Mouse (Mus musculus) mature B cell (primary cell): Measurements from ENCODE around the gene Degs2.

ENCODE experiments used
- in situ Hi-C: fragments of 300-500 bp; cut with MboI; formaldehyde crosslinking; loops from 2 replicates; pipeline ENCODE4 v1.14.3; 2019

Gene Degs2

DNA sequence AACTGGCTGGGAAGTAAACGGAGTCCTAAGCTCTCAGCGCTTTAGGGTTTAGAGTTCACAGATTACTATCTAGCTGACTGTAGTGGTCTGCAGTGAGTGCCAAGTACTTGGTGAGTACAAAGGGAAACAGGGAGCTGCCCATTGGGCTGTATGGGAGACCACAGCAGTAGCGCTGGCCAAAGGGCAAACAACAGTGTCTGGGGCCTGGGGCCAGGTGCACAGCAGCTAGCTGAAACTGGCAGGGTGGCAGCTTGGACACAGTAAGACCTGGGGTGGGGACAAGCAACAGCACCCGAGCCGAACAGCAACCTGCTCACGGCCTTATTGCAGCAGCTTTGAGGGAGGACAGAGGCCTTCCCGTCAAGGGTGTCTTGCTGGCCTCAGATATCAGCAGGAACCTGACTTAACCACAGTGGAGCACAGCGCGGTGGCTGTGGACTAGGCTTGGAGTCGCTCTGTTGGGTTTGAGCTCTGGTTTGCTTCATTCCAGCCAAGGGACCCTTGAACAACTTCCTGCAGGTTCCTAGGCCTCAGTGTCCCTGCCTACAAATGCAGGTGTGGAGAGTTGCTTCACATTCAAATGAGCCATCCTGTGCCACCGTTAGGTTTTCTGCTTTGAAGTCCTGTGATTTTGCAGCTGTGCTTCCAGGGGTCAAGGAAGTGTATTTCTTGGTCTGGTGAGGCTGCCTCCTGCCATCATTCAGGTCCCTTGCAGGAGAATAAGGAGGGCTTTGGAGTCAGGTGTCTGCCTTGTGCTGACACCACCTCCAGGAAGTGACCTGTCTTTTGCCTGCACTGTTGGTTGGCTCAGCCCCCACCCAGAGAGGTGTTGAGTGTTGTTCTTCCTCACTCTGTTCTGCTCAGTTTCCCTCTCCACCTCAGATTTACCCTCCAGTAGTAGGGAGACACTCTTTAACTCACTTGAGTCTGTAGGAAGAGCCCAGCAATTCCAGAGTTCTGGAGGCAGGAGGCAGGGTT is 48.5 kb downstream of the Degs2 start:
- in situ Hi-C loops = no loop called here

DNA sequence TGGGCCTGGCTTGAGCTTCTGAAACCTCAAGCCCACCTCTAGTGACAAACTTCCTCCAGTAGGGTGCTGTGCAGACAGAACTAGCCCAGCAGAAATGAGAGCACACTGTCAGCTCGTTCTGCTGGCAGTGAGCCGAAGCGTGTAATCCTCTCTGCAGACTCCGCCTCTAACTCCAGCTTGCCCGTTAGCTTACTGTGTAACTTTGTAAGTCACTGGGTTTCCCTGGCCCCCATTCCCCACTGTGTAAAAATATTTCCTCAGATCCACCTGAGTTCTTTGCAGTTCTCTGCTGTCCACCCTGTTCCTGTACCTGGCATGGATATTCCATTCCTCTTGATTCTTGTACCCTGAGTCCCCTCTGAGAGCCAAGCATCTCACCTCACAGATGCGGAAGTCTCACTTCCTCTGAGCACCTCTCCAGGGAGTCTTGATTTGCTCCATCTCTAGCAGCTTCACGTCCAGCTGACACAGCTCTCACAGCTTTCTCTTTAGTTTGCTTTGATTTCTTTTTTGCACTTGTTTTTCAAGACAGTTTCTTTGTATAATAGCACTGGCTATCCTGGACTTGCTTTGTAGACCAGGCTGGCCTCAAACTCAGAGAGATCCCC is 51.0 kb downstream of the Degs2 start:
- in situ Hi-C loops = no loop called here

GRCm38 (mm10) chr12:108647784-108648183 is 54.3 kb downstream of the Degs2 start:
- in situ Hi-C loops = no loop called here

GRCm38 (mm10) chr12:108646234-108646633 is 55.9 kb downstream of the Degs2 start:
- in situ Hi-C loops = no loop called here

DNA sequence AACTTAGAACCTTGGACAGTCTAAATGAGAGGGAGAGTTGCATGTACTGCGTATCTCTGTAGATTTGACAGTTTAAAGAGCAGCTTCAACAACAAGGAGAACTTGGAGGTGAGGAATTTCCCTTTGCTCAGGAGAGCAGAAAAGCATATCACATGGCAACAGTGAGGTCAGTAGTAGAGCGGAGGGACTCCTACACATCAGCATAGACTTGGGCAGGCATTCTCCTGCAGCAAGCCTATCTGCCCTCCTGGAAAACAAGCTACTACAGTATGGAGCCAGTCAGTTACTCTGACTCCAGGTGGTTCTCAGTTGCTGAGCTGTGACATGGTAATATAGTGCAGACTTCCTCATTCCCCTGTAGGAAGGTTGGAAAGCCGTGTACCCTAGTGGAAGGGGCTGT is 60.1 kb downstream of the Degs2 start:
- in situ Hi-C loops = no loop called here

GRCm38 (mm10) chr12:108639126-108639525 is 63.0 kb downstream of the Degs2 start:
- in situ Hi-C loops = loop anchor here (10.0 kb wide), 1 partner anchor 126 kb away; no protein-coding TSS in a partner anchor

- in situ Hi-C loops = loop anchor here (10.0 kb wide), 1 partner anchor 127 kb away; no protein-coding TSS in a partner anchor
These were observed 64.7 kb downstream of the Degs2 start for GRCm38 (mm10) chr12:108637440-108637839.

GRCm38 (mm10) chr12:108635501-108635900 is 66.6 kb downstream of the Degs2 start:
- in situ Hi-C loops = loop anchor here (10.0 kb wide), 1 partner anchor 129 kb away; no protein-coding TSS in a partner anchor

DNA sequence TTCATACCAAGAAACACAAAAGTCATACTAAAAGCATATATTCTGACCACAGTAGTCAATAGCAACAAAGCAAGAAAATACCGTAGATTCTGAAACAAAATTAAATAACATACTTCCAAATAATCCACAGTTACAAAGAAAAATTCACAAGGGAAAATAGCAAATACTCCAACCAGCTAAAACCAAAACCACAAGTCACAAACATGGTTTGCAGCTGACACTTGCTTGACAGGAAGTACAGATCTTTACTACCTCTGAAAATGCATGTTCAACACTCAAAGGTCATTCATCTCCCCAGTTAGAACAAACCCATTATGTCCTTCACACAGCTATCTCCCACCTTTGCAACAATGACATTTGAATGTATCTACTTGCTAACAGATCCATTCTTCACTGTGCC is 68.1 kb downstream of the Degs2 start:
- in situ Hi-C loops = loop anchor here (10.0 kb wide), 1 partner anchor 131 kb away; no protein-coding TSS in a partner anchor

GRCm38 (mm10) chr12:108632501-108632900 is 69.6 kb downstream of the Degs2 start:
- in situ Hi-C loops = loop anchor here (10.0 kb wide), 1 partner anchor 132 kb away; no protein-coding TSS in a partner anchor

- in situ Hi-C loops = loop anchor here (10.0 kb wide), 1 partner anchor 134 kb away; no protein-coding TSS in a partner anchor
These were observed 71.1 kb downstream of the Degs2 start for GRCm38 (mm10) chr12:108630741-108631688.

DNA sequence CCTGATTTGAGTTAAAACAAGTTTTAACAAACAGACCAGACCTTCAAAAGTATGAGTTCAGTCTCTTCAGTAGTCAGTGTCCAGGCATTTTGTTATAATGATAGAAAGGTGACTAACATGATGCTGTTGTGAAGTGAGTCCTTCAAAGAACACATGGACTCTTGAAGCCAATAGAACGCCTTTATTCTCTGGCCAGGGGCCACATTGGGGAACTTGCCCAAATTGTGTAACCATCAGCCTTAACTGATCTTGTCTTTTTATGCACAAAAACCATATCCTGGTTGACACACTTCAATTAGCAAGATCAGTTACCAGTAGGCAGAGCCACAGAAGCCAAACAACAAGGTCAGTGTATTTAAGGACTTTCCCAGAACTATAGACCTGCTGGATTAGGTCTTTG is 72.6 kb downstream of the Degs2 start:
- in situ Hi-C loops = no loop called here
